ENCODE assay signal across 9 mouse cellular contexts in genomic region chr2:168691774-168692173, GRCm38 (mm10). TPM values are rescaled to one million over a fixed set of nuclear protein-coding genes. Genes with fewer than 3 reads are reported as not detected.
DNase-seq lines count a peak whose midpoint lies in the region; ATAC-seq and TF ChIP-seq lines count a peak whose summit lies in the region.
"Had no signal": no experiment of that assay in that cellular context is flagged by ENCODE, and none has a peak within 500 bp of the region (broad histone marks: within the 10 kb centered on the region; RNA-seq: fewer than 3 reads in every experiment).

No protein-coding gene starts in this region.

- H3K27ac ChIP-seq in hindbrain, embryonic 14.5 days: no peak overlapping the region
- H3K27ac ChIP-seq in hindbrain, embryonic 12.5 days: no peak overlapping the region
- no peak overlapping the region for H3K27ac ChIP-seq in midbrain, postnatal 0 days (ENCODE audit: low read depth, low read length)
- H3K27ac ChIP-seq: liver, embryonic 15.5 days had no signal

- ATAC-seq in hindbrain, embryonic 14.5 days (ENCODE audit: low FRiP score): no peak
- ATAC-seq in hindbrain, embryonic 12.5 days (ENCODE audit: low FRiP score): no peak
- ATAC-seq in midbrain, postnatal 0 days (ENCODE audit: low FRiP score): no peak

- H3K4me2 ChIP-seq in hindbrain, embryonic 14.5 days (replicated peaks): no peak overlapping the region
- no peak overlapping the region for H3K4me2 ChIP-seq in hindbrain, embryonic 12.5 days (replicated peaks)
- H3K4me2 ChIP-seq in midbrain, postnatal 0 days (ENCODE audit: low read depth, low read length, poor library complexity, severe bottlenecking): no peak overlapping the region
- H3K4me2 ChIP-seq: liver, embryonic 15.5 days had no signal

- DNase-seq in hindbrain, embryonic 14.5 days (ENCODE audit: low spot score): peak; percentile 77
- DNase-seq in adrenal gland, adult 8-10 months: peak; percentile 45
- peak; percentile 85 for DNase-seq in embryo, embryonic 10.5 days (ENCODE audit: low spot score)
- peak; percentile 8 for DNase-seq in gonadal fat pad, adult 2 months (ENCODE audit: low read depth)
- DNase-seq in layer of hippocampus, postnatal 25 days (ENCODE audit: extremely low spot score in 1 of 2, low spot score in 1 of 2): peak; percentile 65 to 80
- DNase-seq in midbrain, postnatal 0 days (ENCODE audit: low spot score): peak; percentile 66
- DNase-seq in thymus, postnatal 0 days (ENCODE audit: low spot score): peak; percentile 43

- H3K4me3 ChIP-seq in hindbrain, embryonic 14.5 days (replicated peaks; ENCODE audit: low read length): no peak overlapping the region
- no peak overlapping the region for H3K4me3 ChIP-seq in hindbrain, embryonic 12.5 days
- H3K4me3 ChIP-seq in midbrain, postnatal 0 days (ENCODE audit: low read depth, low read length): no peak overlapping the region
- H3K4me3 ChIP-seq: liver, embryonic 15.5 days had no signal

- H3K36me3 ChIP-seq in hindbrain, embryonic 14.5 days (replicated peaks; ENCODE audit: control insufficient read depth, insufficient read depth): peaks cover 39% of the 10 kb centered on the region
- peaks cover 30% of the 10 kb centered on the region for H3K36me3 ChIP-seq in hindbrain, embryonic 12.5 days
- peaks cover 22% of the 10 kb centered on the region for H3K36me3 ChIP-seq in midbrain, postnatal 0 days (ENCODE audit: insufficient read depth, low read length)
- H3K36me3 ChIP-seq: liver, embryonic 15.5 days had no signal

- peak; percentile 85 for TF ChIP-seq CTCF in midbrain, postnatal 0 days (IDR thresholded peaks at IDR 0.05)

- H3K4me1 ChIP-seq in hindbrain, embryonic 14.5 days (replicated peaks; ENCODE audit: control insufficient read depth, insufficient read depth, low read length): 0 out of 2 replicates have a peak, but pooled peaks cover 7% of the 10 kb centered on the region
- H3K4me1 ChIP-seq in hindbrain, embryonic 12.5 days: peaks cover 15% of the 10 kb centered on the region
- H3K4me1 ChIP-seq in midbrain, postnatal 0 days (ENCODE audit: insufficient read depth, low read length): no peaks in the 10 kb centered on the region
- H3K4me1 ChIP-seq: liver, embryonic 15.5 days had no signal

- no peaks in the 10 kb centered on the region for H3K9me3 ChIP-seq in hindbrain, embryonic 14.5 days (ENCODE audit: control insufficient read depth, low read length)
- no peaks in the 10 kb centered on the region for H3K9me3 ChIP-seq in hindbrain, embryonic 12.5 days (replicated peaks)
- no peaks in the 10 kb centered on the region for H3K9me3 ChIP-seq in midbrain, postnatal 0 days (ENCODE audit: low read length)
- H3K9me3 ChIP-seq: liver, embryonic 15.5 days had no signal

- no peak overlapping the region for H3K9ac ChIP-seq in hindbrain, embryonic 14.5 days
- H3K9ac ChIP-seq in hindbrain, embryonic 12.5 days: no peak overlapping the region
- no peak overlapping the region for H3K9ac ChIP-seq in midbrain, postnatal 0 days (replicated peaks; ENCODE audit: low read length, poor library complexity, severe bottlenecking)
- H3K9ac ChIP-seq: liver, embryonic 15.5 days had no signal

- WGBS in hindbrain, embryonic 14.5 days: 57% methylated on average over 6 of the region's 6 CpGs
- WGBS in hindbrain, embryonic 12.5 days: 47% methylated on average over 6 of the region's 6 CpGs
- 52% methylated on average over 6 of the region's 6 CpGs for WGBS in midbrain, postnatal 0 days

- no peaks in the 10 kb centered on the region for H3K27me3 ChIP-seq in hindbrain, embryonic 14.5 days (ENCODE audit: control insufficient read depth, insufficient read depth, low read length)
- H3K27me3 ChIP-seq in hindbrain, embryonic 12.5 days: no peaks in the 10 kb centered on the region
- H3K27me3 ChIP-seq in midbrain, postnatal 0 days (ENCODE audit: insufficient read depth, low read length): no peaks in the 10 kb centered on the region
- H3K27me3 ChIP-seq: liver, embryonic 15.5 days had no signal

RNA-seq across cellular contexts. Expression of gene Atp9a, which starts 50.4 kb away (rescaled TPM):
- polyA plus RNA-seq in hindbrain, embryonic 14.5 days (2014; fragmentation: Nextera tagmentation; extraction: Ambion mirVana): 77.1 and 82.0 TPM in 2 replicates
- polyA plus RNA-seq in hindbrain, embryonic 12.5 days (2016; fragmentation: Nextera tagmentation; extraction: Ambion mirVana): 50.8 and 54.2 TPM in 2 replicates
- total RNA-seq in adrenal gland, adult 8-10 months (2022): 100 to 1,000 TPM in 2 of 4 experiments, 10 to 100 TPM in 2; 82.4 to 126 (median 105) TPM
- 161 and 198 TPM in 2 replicates for polyA plus RNA-seq in gonadal fat pad, adult 2 months (2012; rRNA removed)
- total RNA-seq in layer of hippocampus, postnatal 25 days (2021): 100 to 1,000 TPM; 356 to 393 TPM
- 600 and 607 TPM in 2 replicates for total RNA-seq in midbrain, postnatal 0 days (2014; rRNA removed)
- 159 and 163 TPM in 2 replicates for polyA plus RNA-seq in midbrain, postnatal 0 days (2015; fragmentation: Nextera tagmentation; extraction: Ambion mirVana)
- 6.6 and 7.8 TPM in 2 replicates for polyA plus RNA-seq in thymus, postnatal 0 days (2015; fragmentation: Nextera tagmentation; extraction: Ambion mirVana)

Comparison
In these comparisons a context has a peak if more than half of its experiments do, and no peak if none do; other contexts are left out.
1. DNase-seq: peak in every context shown above with its lines; median percentile 85 in embryo, embryonic 10.5 days; 77 in hindbrain, embryonic 14.5 days; 72 in layer of hippocampus, postnatal 25 days; 66 in midbrain, postnatal 0 days; 45 in adrenal gland, adult 8-10 months; 43 in thymus, postnatal 0 days; 8 in gonadal fat pad, adult 2 months.